Mouse (Mus musculus) embryo, embryonic 10.5 days (tissue): Measurements from ENCODE around the gene March1.
"Not testable (repeated sequence)": the region's sequence is repeated elsewhere in the genome, so short reads cannot be mapped to it uniquely, and the experiment has no call there.

Source experiments
- DNase-seq: peaks from one replicate; pipeline ENCODE4 v3.0.0-alpha.2; 2015; ENCODE audit warnings: low spot score

Gene March1

DNA sequence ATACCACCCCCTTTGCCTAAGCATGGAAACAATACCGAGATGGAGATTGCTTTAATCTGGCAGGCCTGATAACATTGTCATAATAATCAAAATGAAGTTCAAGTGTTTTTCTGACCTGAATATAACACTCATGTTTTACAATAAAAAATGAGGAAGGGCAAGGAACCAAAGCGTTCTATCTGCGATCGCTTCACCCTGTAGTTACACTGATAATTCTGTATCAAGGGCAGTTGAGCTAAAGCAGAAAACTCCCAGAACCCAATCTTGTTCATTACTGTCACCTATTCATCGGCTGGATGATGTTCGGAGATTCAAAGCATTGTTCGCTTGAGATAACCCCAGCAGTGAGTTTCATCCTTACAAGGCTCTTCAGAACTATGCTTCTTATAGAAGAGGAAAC, 700.1 kb downstream of the March1 start:
- no peak for DNase-seq

GRCm38 (mm10) chr8:66323045-66323807, 705.5 kb downstream of the March1 start:
- peak; percentile 15 for DNase-seq

DNA sequence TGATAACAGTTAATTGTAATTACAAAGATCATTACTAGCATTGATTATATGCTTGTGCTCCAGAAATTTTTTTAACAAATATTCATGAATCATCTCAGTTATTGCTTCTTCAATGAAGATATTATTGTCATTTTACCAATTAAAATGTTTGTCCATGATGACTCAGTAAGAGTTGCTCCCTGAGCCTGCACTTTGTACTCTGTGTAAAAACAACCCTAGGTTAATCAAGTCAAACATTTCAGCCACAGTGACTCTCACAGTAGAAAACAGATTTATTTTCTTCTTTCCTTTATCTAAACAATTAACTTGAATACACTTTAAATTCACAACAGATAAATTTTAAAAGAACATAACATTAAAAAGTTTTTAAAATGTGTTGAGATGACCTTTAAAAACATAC, 708.7 kb downstream of the March1 start:
- DNase-seq: no peak

DNA sequence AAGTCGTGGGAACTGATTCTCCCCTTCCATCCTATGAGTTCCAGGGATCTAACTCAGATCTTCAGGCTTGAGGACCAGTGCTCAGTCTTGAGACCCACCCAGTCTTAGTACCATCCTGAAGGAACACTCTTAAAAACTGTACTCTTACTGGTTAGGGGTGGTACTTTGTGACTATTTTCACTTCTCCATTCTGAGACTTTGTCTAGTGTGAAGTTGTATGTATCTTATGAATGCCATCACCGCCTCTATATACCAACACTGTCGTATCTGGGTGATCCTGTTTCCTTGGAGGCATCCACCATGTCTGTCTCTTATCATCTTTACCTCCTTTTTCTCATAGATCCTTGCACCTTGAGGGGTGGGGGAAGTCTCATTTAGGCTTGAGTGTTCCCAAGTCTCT, 714.5 kb downstream of the March1 start:
- DNase-seq: no peak

GRCm38 (mm10) chr8:66334265-66334664, 716.6 kb downstream of the March1 start:
- DNase-seq: no peak

GRCm38 (mm10) chr8:66339551-66339950, 721.9 kb downstream of the March1 start:
- DNase-seq: no peak

DNA sequence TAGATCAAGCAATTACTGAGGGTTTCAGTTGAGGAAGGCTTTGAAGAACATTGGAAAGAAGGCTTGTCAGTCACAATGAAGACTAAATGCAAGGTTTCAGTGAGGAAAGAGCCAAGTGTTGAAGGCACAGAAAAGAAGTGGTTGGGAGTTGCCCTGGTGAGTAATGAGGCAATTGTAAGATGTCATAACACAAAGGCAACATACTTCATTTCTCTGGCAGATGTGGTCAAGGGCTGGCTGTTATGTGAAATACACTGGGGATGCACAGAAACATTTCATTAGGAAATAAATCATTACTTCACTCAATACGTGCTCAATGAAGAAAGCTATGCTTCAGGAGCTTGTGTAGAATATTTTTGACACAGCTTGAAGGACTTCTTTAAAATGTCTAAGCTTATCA, 725.2 kb downstream of the March1 start:
- DNase-seq: no peak

- DNase-seq: no peak
Observed at GRCm38 (mm10) chr8:66362882-66363801, 745.4 kb downstream of the March1 start.

- DNase-seq: no peak
Observed at GRCm38 (mm10) chr8:66383694-66384373, 766.1 kb downstream of the March1 start.

GRCm38 (mm10) chr8:66386008-66386407, 768.3 kb downstream of the March1 start:
- no peak for DNase-seq

DNA sequence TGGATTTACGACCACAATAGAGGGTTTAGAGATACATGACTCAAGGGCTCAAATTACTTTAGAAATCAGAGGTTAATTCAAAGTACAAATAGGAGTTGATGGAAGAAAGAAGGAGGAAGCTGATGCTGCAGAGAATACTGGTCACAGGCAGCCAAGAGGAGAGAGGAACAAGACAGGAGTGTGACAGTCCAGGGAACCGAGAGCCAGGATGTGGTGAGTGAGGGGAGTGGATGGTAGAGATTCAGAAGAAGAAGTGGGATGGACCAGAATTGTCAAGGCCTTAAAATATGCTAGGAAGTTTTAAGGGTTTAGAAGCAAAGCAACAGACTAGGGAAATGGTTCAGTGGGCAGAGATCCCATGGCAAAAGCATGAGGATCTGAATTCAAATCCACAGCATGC, 771.0 kb downstream of the March1 start:
- DNase-seq: no peak

DNA sequence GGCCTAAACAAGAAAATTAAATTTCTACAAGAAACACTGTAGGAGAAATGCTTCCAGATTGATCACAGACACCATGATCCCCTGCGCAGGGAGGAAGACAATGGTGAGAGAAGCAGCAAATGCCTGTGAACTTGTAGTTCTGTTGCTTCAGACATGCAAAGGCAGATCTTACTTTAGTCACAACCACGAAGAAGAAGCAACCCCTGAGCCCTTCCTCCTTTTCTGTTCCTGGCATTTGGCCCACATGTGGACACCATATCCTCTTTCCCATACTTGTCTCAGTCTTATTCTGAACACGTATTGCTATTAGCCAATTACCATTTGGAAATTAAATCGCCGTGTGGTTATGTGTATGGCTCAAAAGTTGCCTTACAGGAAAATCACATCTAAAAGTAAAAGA, 773.9 kb downstream of the March1 start:
- DNase-seq: no peak

DNA sequence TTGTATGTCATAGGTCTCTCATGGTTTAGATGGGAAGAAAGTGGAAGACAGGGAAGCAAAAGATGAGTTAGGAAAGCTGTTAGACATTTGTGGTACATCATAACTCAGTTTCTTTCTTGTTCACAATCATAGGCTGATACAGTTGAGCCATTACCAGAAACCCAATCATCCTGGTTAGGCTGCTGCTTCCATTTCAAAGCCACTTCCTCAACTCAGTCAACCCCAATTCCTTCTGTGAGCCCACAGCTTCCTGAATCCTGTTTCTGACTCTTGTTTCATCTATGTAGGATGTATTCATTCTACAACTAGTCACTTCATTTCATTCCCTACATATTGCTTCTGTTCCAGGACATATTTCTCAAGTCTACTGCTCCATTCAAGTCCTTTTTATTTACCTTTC, 775.2 kb downstream of the March1 start:
- no peak for DNase-seq

- DNase-seq: no peak
Observed at GRCm38 (mm10) chr8:66394148-66394547, 776.4 kb downstream of the March1 start.

- DNase-seq: no peak
Observed at GRCm38 (mm10) chr8:66397811-66398210, 780.1 kb downstream of the March1 start.

- DNase-seq: no peak
Observed at GRCm38 (mm10) chr8:66400050-66400449, 782.4 kb downstream of the March1 start.

GRCm38 (mm10) chr8:66404711-66405414, 787.2 kb downstream of the March1 start:
- no peak for DNase-seq

GRCm38 (mm10) chr8:66405796-66406195, 788.1 kb downstream of the March1 start:
- DNase-seq: not testable (repeated sequence)

GRCm38 (mm10) chr8:66406596-66407361, 789.1 kb downstream of the March1 start:
- no peak for DNase-seq

GRCm38 (mm10) chr8:66410080-66410615, 792.4 kb downstream of the March1 start:
- no peak for DNase-seq

- DNase-seq: no peak
Observed at GRCm38 (mm10) chr8:66413101-66413500, 795.4 kb downstream of the March1 start.
